Mouse (Mus musculus) ES-E14 (cell line): ENCODE measurements at regions not wholly inside any gene's neighbourhood (a gene's known extent, or its start where the extent isn't known, plus 50 kb on each side); places are given as distances from the start of the nearest gene placed in this dataset.

Experiments used
- MAFK ChIP-seq: IDR thresholded peaks from 2 replicates; pipeline ENCODE4 v1.6.1; 2014; ENCODE audit warnings: mild to moderate bottlenecking, low read depth, low read length, inconsistent platforms; ENCODE audit not compliant: insufficient read depth
- ZNF384 ChIP-seq: IDR thresholded peaks from 2 replicates; pipeline ENCODE4 v1.6.1; 2012; ENCODE audit warnings: low read depth, low read length, inconsistent platforms

GRCm38 (mm10) chr12:26698838-26699237 lies 229.8 kb downstream of the Cmpk2 start:
- TF ChIP-seq ZNF384 = no peak
- TF ChIP-seq MAFK = no peak
